Mouse (Mus musculus) limb, embryonic 14.5 days (tissue): ENCODE results near the gene Calr. TPM values are rescaled to one million over a fixed set of nuclear protein-coding genes. Genes with fewer than 3 reads are reported as not detected.

Source experiments
- ATAC-seq: fragments of 200-750 bp; cut with Nextera tagmentation; 2 replicates; pipeline ENCODE4 v1.8.0; 2017; ENCODE audit warnings: low read depth, moderate number of reproducible peaks, moderate TSS enrichment; ENCODE audit not compliant: low FRiP score
- DNase-seq: peaks from one replicate; pipeline ENCODE4 v3.0.0-alpha.2; 2015; ENCODE audit warnings: low spot score
- H3K27ac ChIP-seq: fragments of 300-500 bp; sonication (generic); replicated peaks from 2 replicates; pipeline ENCODE4 v1.5.1; 2014; ENCODE audit warnings: low read depth, mild to moderate bottlenecking, low read length, moderate library complexity, mixed read lengths
- H3K27me3 ChIP-seq: fragments of 300-500 bp; sonication (generic); 2 replicates; pipeline ENCODE4 v1.6.1; 2014; ENCODE audit warnings: low read length, mixed read lengths; ENCODE audit not compliant: control insufficient read depth, insufficient read depth
- H3K36me3 ChIP-seq: fragments of 300-500 bp; sonication (generic); 2 replicates; pipeline ENCODE4 v1.6.1; 2014; ENCODE audit warnings: mild to moderate bottlenecking, low read length, moderate library complexity, mixed read lengths; ENCODE audit not compliant: control insufficient read depth, insufficient read depth
- H3K4me1 ChIP-seq: fragments of 300-500 bp; sonication (generic); 2 replicates; pipeline ENCODE4 v1.6.1; 2014; ENCODE audit warnings: antibody characterized with exemption, low read length, mixed read lengths; ENCODE audit not compliant: control insufficient read depth, insufficient read depth
- H3K4me2 ChIP-seq: fragments of 300-500 bp; sonication (generic); replicated peaks from 2 replicates; pipeline ENCODE4 v1.6.1; 2014; ENCODE audit warnings: low read depth, mild to moderate bottlenecking, low read length, moderate library complexity; ENCODE audit not compliant: severe bottlenecking
- H3K4me3 ChIP-seq: fragments of 300-500 bp; sonication (generic); replicated peaks from 2 replicates; pipeline ENCODE4 v1.5.1; 2014; ENCODE audit warnings: low read length
- H3K9ac ChIP-seq: fragments of 300-500 bp; sonication (generic); 2 replicates; pipeline ENCODE4 v1.6.1; 2014; ENCODE audit warnings: mild to moderate bottlenecking, low read depth, low read length, moderate library complexity; ENCODE audit not compliant: severe bottlenecking
- H3K9me3 ChIP-seq: fragments of 300-500 bp; sonication (generic); 2 replicates; pipeline ENCODE4 v1.6.1; 2016; ENCODE audit warnings: low read length; ENCODE audit not compliant: control insufficient read depth
- POLR2A ChIP-seq: fragments of 200-500 bp; IDR thresholded peaks from 2 replicates; pipeline ENCODE4 v1.8.0; 2012; ENCODE audit warnings: inconsistent platforms, mild to moderate bottlenecking, moderate library complexity, borderline replicate concordance; ENCODE audit not compliant: insufficient read depth, insufficient read length; ENCODE audit errors: extremely low read depth
- WGBS: fragments of 180-500 bp; shearing (Covaris S2); extraction: QIAGEN DNeasy Blood & Tissue Kit; methylation state at CpG from one replicate; pipeline ENCODE4 v1.1.7; 2014; 5-methylcytosine and 5-hydroxymethylcytosine counted together
- polyA plus RNA-seq, 2 experiments: library from polyadenylated mRNA; depleted of rRNA in 1 of 2; stranded (reverse) in 1 of 2; unstranded in 1 of 2; fragments of >200 nt; fragmentation: Nextera tagmentation in 1 of 2; extraction: Ambion mirVana in 1 of 2; gene quantifications; 2 replicates each; pipeline versions ENCODE4 v1.2.1 to v1.2.3; 2012 to 2014

Calr gene
- polyA plus RNA-seq, 2 experiments: 827 to 831 TPM

DNA sequence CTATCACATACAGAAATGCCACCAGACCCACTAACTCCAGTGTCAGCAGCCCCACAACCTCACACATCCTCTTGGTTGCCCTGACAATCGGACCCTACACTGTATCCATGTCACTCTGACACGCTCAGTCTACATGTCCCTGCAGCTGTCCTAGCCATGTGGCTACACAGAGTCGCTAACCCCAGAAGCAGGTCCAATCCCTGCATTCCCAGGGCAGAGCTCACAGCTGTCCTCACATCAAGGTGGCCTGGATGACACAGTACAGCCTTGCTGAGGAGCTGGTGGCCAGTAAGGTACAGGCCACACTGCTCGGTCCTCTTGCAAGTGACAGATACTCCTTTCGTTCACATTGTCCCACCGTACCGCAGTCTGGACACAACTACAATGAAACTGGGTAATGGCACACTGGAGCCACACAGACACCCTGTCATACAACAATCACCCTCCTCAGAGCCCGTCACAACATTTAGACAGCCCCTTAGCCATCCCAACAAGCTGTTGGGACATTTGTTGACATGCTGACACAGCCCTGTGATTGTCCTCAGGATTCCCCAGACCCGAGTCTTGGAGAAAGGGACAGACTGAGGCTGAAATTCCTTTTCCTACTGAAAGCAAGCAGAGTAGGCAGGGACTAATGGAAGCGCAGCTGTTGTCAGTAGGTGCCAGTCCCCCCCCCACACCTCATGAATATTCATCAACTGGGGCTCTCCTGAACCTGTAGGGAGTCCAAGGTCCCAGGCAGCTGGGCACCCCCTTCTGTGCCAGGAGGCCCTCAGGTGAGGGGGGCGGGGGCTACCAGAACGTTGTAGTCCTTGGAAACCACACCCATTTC is 37.4 kb downstream of the Calr start:
- WGBS: 62% methylated on average over 12 of the region's 12 CpGs

DNA sequence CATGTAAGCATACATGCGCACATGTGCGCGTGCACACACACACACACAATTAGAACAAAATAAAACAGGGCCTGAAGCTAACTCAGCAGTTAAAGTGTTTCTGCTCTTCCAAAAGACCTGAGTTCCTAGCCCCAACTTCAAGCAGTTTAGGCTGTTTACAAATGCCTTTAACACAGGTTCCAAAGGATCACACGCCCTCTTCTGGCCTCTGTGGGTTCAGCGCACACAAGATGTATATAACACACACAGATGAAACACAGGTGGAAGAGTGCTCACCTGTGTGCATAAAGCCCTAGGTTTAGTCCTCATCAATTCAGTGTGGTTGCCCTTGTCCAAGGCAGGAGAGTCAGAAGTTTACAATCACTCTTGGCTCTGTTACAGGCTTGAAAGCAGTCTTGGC is 40.7 kb downstream of the Calr start:
- 94% methylated on average over 5 of the region's 5 CpGs for WGBS
- TF ChIP-seq POLR2A: no peak
- DNase-seq (no peak), ATAC-seq (no peak)
- Histone ChIP-seq H3K4me3 (no peak overlapping the region), H3K9ac (no peak overlapping the region), H3K36me3 (no peaks in the 10 kb centered on the region), H3K27me3 (no peaks in the 10 kb centered on the region), H3K4me2 (no peak overlapping the region), H3K9me3 (no peaks in the 10 kb centered on the region), H3K27ac (no peak overlapping the region), H3K4me1 (peaks cover 13% of the 10 kb centered on the region)

More for the DNA sequence above, 37.4 kb downstream of the Calr start:
- no peak for TF ChIP-seq POLR2A
- Histone ChIP-seq H3K9ac (no peak overlapping the region), H3K4me2 (no peak overlapping the region), H3K9me3 (no peaks in the 10 kb centered on the region), H3K4me1 (peaks cover 4% of the 10 kb centered on the region; the same call in 1 of the 2 replicates), H3K27ac (no peak overlapping the region), H3K36me3 (no peaks in the 10 kb centered on the region), H3K4me3 (no peak overlapping the region), H3K27me3 (no peaks in the 10 kb centered on the region)
- no peak for ATAC-seq
- no peak for DNase-seq

DNA sequence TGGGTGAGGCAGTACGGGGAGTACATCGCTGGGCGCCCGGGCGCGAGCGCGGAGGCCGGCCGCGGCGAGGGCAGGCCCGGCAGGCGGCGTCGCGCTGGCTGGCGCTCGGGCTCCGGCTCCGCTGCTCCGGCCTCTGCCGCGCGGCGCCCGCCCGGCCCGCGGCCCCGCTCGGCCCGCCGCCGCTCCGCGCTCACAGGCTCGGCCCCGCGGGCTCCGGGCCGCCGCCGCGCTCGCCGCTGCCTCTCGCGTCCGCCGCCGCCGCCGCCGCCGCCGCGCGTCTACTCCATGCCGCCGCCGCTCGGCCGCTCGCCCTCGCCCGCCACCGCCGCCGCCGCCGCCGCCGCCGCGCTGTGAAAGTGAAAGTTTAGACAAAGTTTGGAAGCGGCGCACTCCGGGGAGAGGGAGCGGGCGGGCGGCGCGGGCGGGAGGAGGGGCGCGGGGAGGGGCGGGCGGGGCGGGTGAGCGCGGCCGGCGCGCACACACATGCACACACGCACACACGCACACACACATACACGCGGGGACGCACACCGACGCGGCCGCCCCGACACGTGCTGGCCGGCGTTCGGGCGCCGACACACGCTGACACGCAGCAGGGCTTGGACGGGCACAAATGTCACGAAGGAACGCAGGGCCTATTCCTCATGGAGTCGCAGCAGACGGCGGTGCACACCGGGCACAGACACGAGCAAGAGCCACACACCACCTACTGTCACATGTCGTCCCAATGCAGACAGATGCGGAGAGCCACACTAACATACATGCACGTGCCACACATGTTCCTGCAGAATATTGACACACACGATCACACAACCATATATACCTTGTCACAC is 46.5 kb downstream of the Calr start, which contains the start of gene Nfix:
TSS of gene Nfix (minus strand) at position 346 of the 833 bp plus-strand sequence.
- Histone ChIP-seq H3K27ac (peak within 1 kb of the TSS; percentile 98), H3K9ac (peak within 1 kb of the TSS; percentile 99), H3K27me3 (no peaks in the 10 kb centered on the region), H3K4me3 (peak within 1 kb of the TSS; percentile 77), H3K4me2 (peak within 1 kb of the TSS; percentile 93), H3K9me3 (no peaks in the 10 kb centered on the region), H3K36me3 (peaks cover 23% of the 10 kb centered on the region), H3K4me1 (peaks cover 36% of the 10 kb centered on the region)
- DNase-seq (peak; percentile 49), ATAC-seq (peak; percentile 38)
- 2% methylated on average over 44 of the region's 125 CpGs for WGBS
- TF ChIP-seq POLR2A: no peak

DNA sequence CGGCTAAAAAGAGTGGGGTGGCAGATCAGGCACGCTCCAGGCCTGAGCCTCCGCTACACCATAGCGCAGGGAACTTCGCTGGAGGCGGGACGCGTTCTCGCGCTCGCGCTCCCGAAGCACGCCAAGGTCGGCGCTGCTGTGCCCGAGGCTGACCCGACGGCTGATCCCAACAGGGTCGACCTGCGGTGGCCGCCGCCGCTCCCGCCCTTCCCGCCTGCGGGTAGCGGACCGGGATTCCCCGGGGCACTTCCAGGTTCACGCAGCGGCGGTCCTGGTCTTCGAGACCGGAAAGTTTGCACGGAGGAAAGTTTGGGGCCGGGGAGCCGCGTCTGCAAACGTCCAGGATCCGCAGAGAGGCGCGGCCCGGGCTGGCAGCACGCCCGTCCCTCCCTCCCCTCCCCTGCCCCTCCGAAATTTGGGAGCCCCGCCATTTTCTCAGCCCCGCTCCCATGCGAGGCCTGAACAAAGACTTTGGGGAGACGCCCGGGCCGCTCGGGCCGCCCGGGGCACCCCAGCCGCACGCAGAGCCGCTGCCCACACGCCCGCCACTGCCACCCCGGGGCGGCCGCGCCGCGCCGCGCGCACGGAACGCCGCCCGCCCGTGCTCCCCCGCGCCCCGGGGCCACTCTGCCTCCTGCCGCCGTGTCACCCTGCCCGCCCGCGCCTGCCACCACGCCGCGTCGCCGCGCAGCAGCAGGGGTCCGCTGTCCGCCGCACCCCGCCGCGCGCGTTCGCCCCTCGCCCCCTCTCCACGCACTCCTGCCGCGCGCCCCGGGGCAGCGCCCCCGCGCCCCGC is 47.4 kb downstream of the Calr start:
- WGBS: under 1% methylated on average over 51 of the region's 108 CpGs
- Histone ChIP-seq H3K36me3 (peaks cover 26% of the 10 kb centered on the region), H3K9me3 (no peaks in the 10 kb centered on the region), H3K4me1 (peaks cover 45% of the 10 kb centered on the region), H3K27me3 (no peaks in the 10 kb centered on the region), H3K27ac (peak overlapping the region; percentile 98), H3K9ac (peak overlapping the region; percentile 99), H3K4me3 (peak overlapping the region; percentile 77), H3K4me2 (peak overlapping the region; percentile 93)
- ATAC-seq (peak; percentile 50; the same call in 1 of the 2 replicates), DNase-seq (peak; percentile 52)
- no peak for TF ChIP-seq POLR2A
